Mouse (Mus musculus) lung, embryonic 16.5 days (tissue): ENCODE measurements at regions not wholly inside any gene's neighbourhood (a gene's known extent, or its start where the extent isn't known, plus 50 kb on each side); places are given as distances from the start of the nearest gene placed in this dataset.

Experiments used
- ATAC-seq: fragments of 200-750 bp; cut with Nextera tagmentation; 2 replicates; pipeline ENCODE4 v1.8.0; 2017; ENCODE audit warnings: low read depth, mild to moderate bottlenecking, moderate library complexity
- H3K27ac ChIP-seq: fragments of 300-500 bp; sonication (generic); 2 replicates; pipeline ENCODE4 v1.5.1; 2014; ENCODE audit warnings: mild to moderate bottlenecking, control low read depth, low read length
- H3K27me3 ChIP-seq: fragments of 300-500 bp; sonication (generic); 2 replicates; pipeline ENCODE4 v1.6.1; 2014; ENCODE audit warnings: low read depth, low read length, mixed read lengths; ENCODE audit not compliant: control insufficient read depth, insufficient read depth
- H3K36me3 ChIP-seq: fragments of 300-500 bp; sonication (generic); 2 replicates; pipeline ENCODE4 v1.6.1; 2014; ENCODE audit warnings: low read length; ENCODE audit not compliant: control insufficient read depth, insufficient read depth
- H3K4me1 ChIP-seq: fragments of 300-500 bp; sonication (generic); replicated peaks from 2 replicates; pipeline ENCODE4 v1.6.1; 2014; ENCODE audit warnings: low read length, mixed read lengths; ENCODE audit not compliant: control insufficient read depth, insufficient read depth
- H3K4me2 ChIP-seq: fragments of 300-500 bp; sonication (generic); 2 replicates; pipeline ENCODE4 v1.6.1; 2014; ENCODE audit warnings: low read depth, low read length, control low read depth
- H3K4me3 ChIP-seq: fragments of 300-500 bp; sonication (generic); 2 replicates; pipeline ENCODE4 v1.5.1; 2014; ENCODE audit warnings: mild to moderate bottlenecking, low read length, control low read depth
- H3K9ac ChIP-seq: fragments of 300-500 bp; sonication (generic); 2 replicates; pipeline ENCODE4 v1.6.1; 2014; ENCODE audit warnings: low read length, control low read depth
- H3K9me3 ChIP-seq: fragments of 300-500 bp; sonication (generic); 2 replicates; pipeline ENCODE4 v1.6.1; 2016; ENCODE audit warnings: low read length; ENCODE audit not compliant: control insufficient read depth
- WGBS: fragments of 180-500 bp; shearing (Covaris S2); extraction: QIAGEN DNeasy Blood & Tissue Kit; methylation state at CpG from one replicate; pipeline ENCODE4 v1.1.7; 2014; 5-methylcytosine and 5-hydroxymethylcytosine counted together

- ATAC-seq = no peak
- Histone ChIP-seq H3K27me3 (no peaks in the 10 kb centered on the region), H3K9ac (no peak overlapping the region), H3K27ac (no peak overlapping the region), H3K4me3 (no peak overlapping the region), H3K4me1 (no peaks in the 10 kb centered on the region), H3K4me2 (no peak overlapping the region), H3K36me3 (no peaks in the 10 kb centered on the region), H3K9me3 (no peaks in the 10 kb centered on the region)
- WGBS = 26% methylated on average over 2 of the region's 2 CpGs
These were observed 52.4 kb downstream of the Gm13691 start for GRCm38 (mm10) chr2:84042793-84043192.

GRCm38 (mm10) chr2:84048398-84049140, 58.2 kb downstream of the Gm13691 start:
- no peak overlapping the region for H3K4me3 ChIP-seq
- H3K4me2 ChIP-seq = no peak overlapping the region
- no peaks in the 10 kb centered on the region for H3K36me3 ChIP-seq
- H3K4me1 ChIP-seq = 0 out of 2 replicates have a peak, but pooled peaks cover 4% of the 10 kb centered on the region
- WGBS = 80% methylated on average over 9 of the region's 9 CpGs
- no peak overlapping the region for H3K9ac ChIP-seq
- no peaks in the 10 kb centered on the region for H3K27me3 ChIP-seq
- H3K9me3 ChIP-seq = no peaks in the 10 kb centered on the region
- no peak for ATAC-seq
- H3K27ac ChIP-seq = no peak overlapping the region

GRCm38 (mm10) chr2:84051883-84052331, 61.6 kb downstream of the Gm13691 start:
- Histone ChIP-seq H3K27me3 (no peaks in the 10 kb centered on the region), H3K4me2 (no peak overlapping the region), H3K4me3 (no peak overlapping the region), H3K9me3 (no peaks in the 10 kb centered on the region), H3K27ac (peak overlapping the region; percentile 8; the same call in 1 of the 2 replicates), H3K36me3 (no peaks in the 10 kb centered on the region), H3K4me1 (0 out of 2 replicates have a peak, but pooled peaks cover 4% of the 10 kb centered on the region), H3K9ac (no peak overlapping the region)
- 8% methylated on average over 3 of the region's 3 CpGs for WGBS
- peak; percentile 41; the same call in 1 of the 2 replicates for ATAC-seq

- no peak for ATAC-seq
- Histone ChIP-seq H3K27ac (no peak overlapping the region), H3K4me2 (no peak overlapping the region), H3K9me3 (no peaks in the 10 kb centered on the region), H3K4me3 (no peak overlapping the region), H3K9ac (no peak overlapping the region), H3K27me3 (no peaks in the 10 kb centered on the region), H3K4me1 (no peaks in the 10 kb centered on the region), H3K36me3 (no peaks in the 10 kb centered on the region)
- 72% methylated on average over 7 of the region's 7 CpGs for WGBS
These were observed 68.9 kb downstream of the Gm13691 start for GRCm38 (mm10) chr2:84059246-84059645.

GRCm38 (mm10) chr2:84061221-84061620, 70.9 kb downstream of the Gm13691 start:
- no peak overlapping the region for H3K4me3 ChIP-seq
- WGBS = 65% methylated on average over 1 of the region's 1 CpGs

GRCm38 (mm10) chr2:84064371-84064770, 74.0 kb downstream of the Gm13691 start:
- ATAC-seq = no peak
- Histone ChIP-seq H3K4me3 (no peak overlapping the region), H3K9ac (no peak overlapping the region), H3K4me1 (no peaks in the 10 kb centered on the region), H3K9me3 (no peaks in the 10 kb centered on the region), H3K4me2 (no peak overlapping the region), H3K36me3 (no peaks in the 10 kb centered on the region), H3K27ac (no peak overlapping the region), H3K27me3 (no peaks in the 10 kb centered on the region)
- WGBS = 50% methylated on average over 2 of the region's 2 CpGs

More at GRCm38 (mm10) chr2:84061221-84061620, 70.9 kb downstream of the Gm13691 start:
- H3K27ac ChIP-seq = no peak overlapping the region
- no peaks in the 10 kb centered on the region for H3K27me3 ChIP-seq
- no peaks in the 10 kb centered on the region for H3K4me1 ChIP-seq
- no peak for ATAC-seq
- no peak overlapping the region for H3K9ac ChIP-seq
- no peak overlapping the region for H3K4me2 ChIP-seq
- H3K36me3 ChIP-seq = no peaks in the 10 kb centered on the region
- no peaks in the 10 kb centered on the region for H3K9me3 ChIP-seq

- no peaks in the 10 kb centered on the region for H3K9me3 ChIP-seq
- no peak for ATAC-seq
- no peaks in the 10 kb centered on the region for H3K36me3 ChIP-seq
- H3K27me3 ChIP-seq = no peaks in the 10 kb centered on the region
- no peaks in the 10 kb centered on the region for H3K4me1 ChIP-seq
- H3K4me2 ChIP-seq = no peak overlapping the region
- no peak overlapping the region for H3K4me3 ChIP-seq
- no peak overlapping the region for H3K9ac ChIP-seq
- no peak overlapping the region for H3K27ac ChIP-seq
- WGBS = 46% methylated on average over 7 of the region's 7 CpGs
These were observed 74.7 kb downstream of the Gm13691 start for GRCm38 (mm10) chr2:84065061-84065460.

GRCm38 (mm10) chr2:84065749-84066148, 75.4 kb downstream of the Gm13691 start:
- no peak overlapping the region for H3K9ac ChIP-seq
- ATAC-seq = no peak
- H3K36me3 ChIP-seq = no peaks in the 10 kb centered on the region
- no peak overlapping the region for H3K4me3 ChIP-seq
- no peaks in the 10 kb centered on the region for H3K27me3 ChIP-seq
- 66% methylated on average over 2 of the region's 2 CpGs for WGBS
- H3K4me2 ChIP-seq = no peak overlapping the region
- no peak overlapping the region for H3K27ac ChIP-seq
- H3K9me3 ChIP-seq = no peaks in the 10 kb centered on the region
- H3K4me1 ChIP-seq = no peaks in the 10 kb centered on the region

GRCm38 (mm10) chr2:84066151-84066693, 75.9 kb downstream of the Gm13691 start:
- ATAC-seq = no peak
- H3K27me3 ChIP-seq = no peaks in the 10 kb centered on the region
- no peak overlapping the region for H3K4me3 ChIP-seq
- H3K9me3 ChIP-seq = no peaks in the 10 kb centered on the region
- no peak overlapping the region for H3K27ac ChIP-seq
- no peak overlapping the region for H3K4me2 ChIP-seq
- WGBS = 54% methylated on average over 3 of the region's 3 CpGs
- no peaks in the 10 kb centered on the region for H3K36me3 ChIP-seq
- H3K4me1 ChIP-seq = no peaks in the 10 kb centered on the region
- no peak overlapping the region for H3K9ac ChIP-seq
